Mouse (Mus musculus): ENCODE data around the gene Wnk1. TPM values are rescaled to one million over a fixed set of nuclear protein-coding genes. Genes with fewer than 3 reads are reported as not detected.
A peak's percentile ranks its signal among the peaks of the same experiment; 100 is the strongest.

The Wnk1 gene
- polyA plus RNA-seq, 1 experiment from 2014 or later: 43.4 TPM

DNA sequence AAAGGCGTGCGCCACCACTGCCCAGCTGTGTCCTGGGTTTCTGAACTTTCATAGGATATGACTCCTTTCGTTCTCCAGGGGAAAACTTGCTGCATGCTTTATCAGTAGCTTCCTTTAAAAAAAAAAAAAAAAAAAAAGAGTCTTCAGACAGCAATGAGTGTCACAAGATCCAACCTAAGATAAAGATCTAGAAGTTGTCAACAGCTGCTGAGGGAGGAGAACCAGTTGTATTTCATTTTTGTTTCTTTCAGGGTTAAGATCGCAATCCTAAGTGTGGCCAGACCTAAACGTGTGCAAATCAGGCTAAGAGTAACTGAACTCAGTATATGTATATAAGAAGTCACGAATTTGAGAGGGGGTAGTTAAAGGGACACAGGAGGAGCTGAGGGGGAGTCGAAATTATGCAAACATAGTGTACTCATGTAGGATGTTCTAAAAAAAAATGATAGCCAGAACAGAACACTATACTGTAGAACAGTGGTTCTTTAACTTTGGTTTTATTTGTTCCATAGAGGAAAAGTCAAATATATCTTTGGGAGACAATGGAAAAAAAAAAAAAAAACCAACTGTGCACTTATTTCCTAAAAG is 9.3 kb upstream of the Wnk1 start:
- Histone ChIP-seq H3K27me3 (replicated peaks; ENCODE audit: control insufficient read depth, insufficient read depth, low read length) (no peaks in the 10 kb centered on the region), H3K4me1 (ENCODE audit: control insufficient read depth, insufficient read depth, low read depth, low read length) (no peaks in the 10 kb centered on the region), H3K9ac (ENCODE audit: low read depth, low read length) (no peak overlapping the region), H3K27ac (ENCODE audit: low read depth, low read length) (no peak overlapping the region), H3K4me3 (ENCODE audit: low read length) (no peak overlapping the region), H3K36me3 (ENCODE audit: control insufficient read depth, insufficient read depth, low read length) (no peaks in the 10 kb centered on the region), H3K4me2 (ENCODE audit: low read length) (no peak overlapping the region), H3K9me3 (ENCODE audit: control insufficient read depth, low read length) (no peaks in the 10 kb centered on the region)
- WGBS: 84% methylated on average over 7 of the region's 7 CpGs
- no peak for ATAC-seq

DNA sequence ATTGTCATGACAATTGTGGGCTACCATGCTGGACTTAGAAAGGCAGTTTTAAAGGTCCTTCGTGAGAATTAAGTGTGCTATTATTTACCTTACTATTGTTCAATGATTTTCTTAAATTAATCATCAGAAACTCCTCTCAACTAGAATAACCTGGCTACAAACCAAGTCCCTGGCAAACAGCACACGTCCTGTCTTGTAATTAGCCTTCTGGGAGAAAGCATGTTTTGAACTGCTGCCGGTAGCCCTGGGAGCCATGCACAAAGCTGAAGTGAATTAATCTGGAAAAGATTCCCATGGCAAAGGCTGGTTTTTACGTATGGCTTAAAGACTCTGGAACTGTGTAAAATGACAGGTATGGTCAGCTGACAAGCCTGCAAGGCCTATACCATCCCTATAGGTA is 6.9 kb upstream of the Wnk1 start:
- ATAC-seq: no peak
- Histone ChIP-seq H3K27me3 (replicated peaks; ENCODE audit: control insufficient read depth, insufficient read depth, low read length) (no peaks in the 10 kb centered on the region), H3K36me3 (ENCODE audit: control insufficient read depth, insufficient read depth, low read length) (no peaks in the 10 kb centered on the region), H3K4me2 (ENCODE audit: low read length) (no peak overlapping the region), H3K27ac (ENCODE audit: low read depth, low read length) (no peak overlapping the region), H3K4me3 (ENCODE audit: low read length) (no peak overlapping the region), H3K9me3 (ENCODE audit: control insufficient read depth, low read length) (no peaks in the 10 kb centered on the region), H3K9ac (ENCODE audit: low read depth, low read length) (no peak overlapping the region), H3K4me1 (ENCODE audit: control insufficient read depth, insufficient read depth, low read depth, low read length) (no peaks in the 10 kb centered on the region)
- 62% methylated on average over 4 of the region's 4 CpGs for WGBS

DNA sequence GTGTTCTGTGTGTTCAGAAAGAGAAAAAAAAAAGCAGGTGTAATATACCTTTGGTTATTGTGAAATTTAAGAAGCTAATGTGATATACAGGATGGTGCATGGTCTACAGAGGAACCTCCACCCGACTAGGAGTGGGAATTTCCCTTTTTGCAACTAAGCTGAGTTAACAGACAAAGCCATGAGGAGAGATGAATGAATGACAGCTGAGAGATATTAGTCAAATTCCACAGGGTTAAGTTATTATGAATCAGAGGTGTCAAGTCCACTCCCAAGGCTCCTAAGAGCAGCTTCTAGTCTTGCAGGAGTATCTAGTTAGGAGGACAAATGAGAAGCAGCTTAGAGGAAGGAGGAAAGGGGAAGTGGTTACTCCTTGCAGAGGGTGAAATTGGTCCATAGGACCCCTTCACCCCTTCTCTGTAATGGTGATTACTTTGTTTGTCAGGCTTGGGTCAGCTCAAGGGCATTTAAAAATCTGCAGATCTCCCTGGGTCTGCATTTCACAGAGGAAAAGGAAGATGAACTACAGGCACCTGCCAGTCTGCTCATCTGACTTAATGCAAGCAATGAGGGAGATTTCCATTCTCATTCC is 4.3 kb upstream of the Wnk1 start:
- no peak for ATAC-seq
- no peak overlapping the region for H3K9ac ChIP-seq (ENCODE audit: low read depth, low read length)
- H3K4me2 ChIP-seq (ENCODE audit: low read length): no peak overlapping the region
- no peaks in the 10 kb centered on the region for H3K9me3 ChIP-seq (ENCODE audit: control insufficient read depth, low read length)
- no peaks in the 10 kb centered on the region for H3K36me3 ChIP-seq (ENCODE audit: control insufficient read depth, insufficient read depth, low read length)
- H3K4me3 ChIP-seq (ENCODE audit: low read length): no peak overlapping the region
- no peaks in the 10 kb centered on the region for H3K27me3 ChIP-seq (replicated peaks; ENCODE audit: control insufficient read depth, insufficient read depth, low read length)
- H3K4me1 ChIP-seq (ENCODE audit: control insufficient read depth, insufficient read depth, low read depth, low read length): no peaks in the 10 kb centered on the region
- H3K27ac ChIP-seq (ENCODE audit: low read depth, low read length): no peak overlapping the region
- 81% methylated on average over 1 of the region's 1 CpGs for WGBS

DNA sequence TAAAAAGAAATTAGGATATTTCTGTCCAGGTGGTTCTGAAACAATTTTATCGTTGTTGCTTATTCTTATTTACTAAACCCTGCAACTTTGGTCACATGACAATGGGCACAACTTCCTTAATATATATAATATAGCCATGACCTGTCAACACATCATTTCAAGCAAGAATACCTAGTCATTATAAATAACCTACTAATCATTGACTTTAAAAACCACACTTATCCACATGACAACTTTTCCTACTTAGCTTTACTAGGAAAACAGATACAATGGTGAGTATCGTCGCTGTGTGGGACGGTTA is 2.0 kb upstream of the Wnk1 start:
- Histone ChIP-seq H3K27ac (ENCODE audit: low read depth, low read length) (no peak overlapping the region), H3K4me3 (ENCODE audit: low read length) (no peak overlapping the region), H3K27me3 (replicated peaks; ENCODE audit: control insufficient read depth, insufficient read depth, low read length) (no peaks in the 10 kb centered on the region), H3K36me3 (ENCODE audit: control insufficient read depth, insufficient read depth, low read length) (no peaks in the 10 kb centered on the region), H3K9me3 (ENCODE audit: control insufficient read depth, low read length) (no peaks in the 10 kb centered on the region), H3K4me2 (ENCODE audit: low read length) (no peak overlapping the region), H3K9ac (ENCODE audit: low read depth, low read length) (no peak overlapping the region), H3K4me1 (ENCODE audit: control insufficient read depth, insufficient read depth, low read depth, low read length) (peaks cover 11% of the 10 kb centered on the region)
- WGBS: 95% methylated on average over 4 of the region's 4 CpGs
- ATAC-seq: no peak

DNA sequence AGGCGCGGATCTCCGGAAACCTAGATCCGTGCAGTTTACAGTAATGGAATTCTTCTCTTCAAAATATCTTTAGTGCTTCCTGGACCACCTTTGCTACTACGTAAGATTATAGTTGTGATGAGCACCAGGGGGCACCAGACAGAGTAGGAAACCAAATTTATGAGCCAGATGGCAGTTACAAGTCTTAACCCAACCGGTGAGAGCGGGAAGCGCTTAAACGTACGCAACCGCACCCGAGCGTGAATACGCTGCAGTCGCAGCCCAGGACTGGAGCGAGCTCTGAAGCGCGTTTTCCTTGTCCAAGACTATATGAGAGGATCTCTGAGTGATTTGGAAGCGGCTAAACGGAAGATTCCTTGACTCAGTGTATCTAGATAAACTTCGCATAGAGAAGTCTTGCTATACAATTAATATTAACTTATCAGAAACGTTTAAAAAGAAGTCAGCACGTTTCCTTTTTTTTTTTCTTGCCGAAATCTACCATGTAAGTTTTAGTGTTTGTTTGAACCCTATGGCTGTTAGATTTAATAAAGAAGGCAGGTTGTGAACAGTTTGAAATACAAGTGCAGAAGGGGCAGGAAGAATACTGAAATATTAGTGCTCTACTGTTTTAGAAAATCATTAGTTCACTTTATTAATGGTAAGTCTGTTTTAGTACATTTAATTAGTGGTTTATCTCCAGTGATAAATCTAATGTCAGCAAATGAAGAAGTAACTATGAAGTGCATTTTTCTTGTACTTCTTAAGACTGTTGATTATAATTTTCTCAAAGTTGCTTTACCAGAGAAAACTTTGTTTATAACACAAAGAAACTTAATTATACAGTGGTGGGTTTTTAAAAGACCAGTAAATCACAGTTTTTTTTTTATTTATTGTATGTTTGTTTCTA is 1.4 kb upstream of the Wnk1 start:
- Histone ChIP-seq H3K9me3 (ENCODE audit: control insufficient read depth, low read length) (no peaks in the 10 kb centered on the region), H3K36me3 (ENCODE audit: control insufficient read depth, insufficient read depth, low read length) (no peaks in the 10 kb centered on the region), H3K9ac (ENCODE audit: low read depth, low read length) (peak overlapping the region; percentile 58), H3K4me2 (ENCODE audit: low read length) (peak overlapping the region; percentile 90), H3K27ac (ENCODE audit: low read depth, low read length) (no peak overlapping the region), H3K4me1 (ENCODE audit: control insufficient read depth, insufficient read depth, low read depth, low read length) (peaks cover 14% of the 10 kb centered on the region), H3K27me3 (replicated peaks; ENCODE audit: control insufficient read depth, insufficient read depth, low read length) (no peaks in the 10 kb centered on the region), H3K4me3 (ENCODE audit: low read length) (peak overlapping the region; percentile 91)
- WGBS: 2% methylated on average over 24 of the region's 24 CpGs
- peak; percentile 21; the same call in 1 of the 2 replicates for ATAC-seq

DNA sequence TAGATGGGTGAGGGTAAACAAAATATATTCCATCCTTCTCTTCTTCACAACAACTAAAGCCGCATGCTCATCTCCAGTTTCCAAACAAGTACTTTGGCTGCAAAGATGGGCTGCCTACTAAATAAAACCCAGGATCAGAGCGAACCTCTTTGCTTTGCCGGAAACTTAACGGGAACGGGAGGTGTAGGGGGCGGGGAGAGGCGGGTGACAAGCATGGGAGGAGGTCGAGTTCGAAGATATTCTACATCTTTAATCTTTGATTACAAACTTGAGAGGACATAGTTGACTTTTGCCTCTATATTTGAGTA is 738 bp upstream of the Wnk1 start:
- Histone ChIP-seq H3K9me3 (ENCODE audit: control insufficient read depth, low read length) (no peaks in the 10 kb centered on the region), H3K4me3 (ENCODE audit: low read length) (peak overlapping the region; percentile 91), H3K36me3 (ENCODE audit: control insufficient read depth, insufficient read depth, low read length) (no peaks in the 10 kb centered on the region), H3K4me2 (ENCODE audit: low read length) (peak overlapping the region; percentile 90), H3K4me1 (ENCODE audit: control insufficient read depth, insufficient read depth, low read depth, low read length) (peaks cover 16% of the 10 kb centered on the region), H3K27ac (ENCODE audit: low read depth, low read length) (peak overlapping the region; percentile 81), H3K27me3 (replicated peaks; ENCODE audit: control insufficient read depth, insufficient read depth, low read length) (no peaks in the 10 kb centered on the region), H3K9ac (ENCODE audit: low read depth, low read length) (peak overlapping the region; percentile 58)
- ATAC-seq: no peak
- WGBS: 0% methylated on average over 9 of the region's 9 CpGs

DNA sequence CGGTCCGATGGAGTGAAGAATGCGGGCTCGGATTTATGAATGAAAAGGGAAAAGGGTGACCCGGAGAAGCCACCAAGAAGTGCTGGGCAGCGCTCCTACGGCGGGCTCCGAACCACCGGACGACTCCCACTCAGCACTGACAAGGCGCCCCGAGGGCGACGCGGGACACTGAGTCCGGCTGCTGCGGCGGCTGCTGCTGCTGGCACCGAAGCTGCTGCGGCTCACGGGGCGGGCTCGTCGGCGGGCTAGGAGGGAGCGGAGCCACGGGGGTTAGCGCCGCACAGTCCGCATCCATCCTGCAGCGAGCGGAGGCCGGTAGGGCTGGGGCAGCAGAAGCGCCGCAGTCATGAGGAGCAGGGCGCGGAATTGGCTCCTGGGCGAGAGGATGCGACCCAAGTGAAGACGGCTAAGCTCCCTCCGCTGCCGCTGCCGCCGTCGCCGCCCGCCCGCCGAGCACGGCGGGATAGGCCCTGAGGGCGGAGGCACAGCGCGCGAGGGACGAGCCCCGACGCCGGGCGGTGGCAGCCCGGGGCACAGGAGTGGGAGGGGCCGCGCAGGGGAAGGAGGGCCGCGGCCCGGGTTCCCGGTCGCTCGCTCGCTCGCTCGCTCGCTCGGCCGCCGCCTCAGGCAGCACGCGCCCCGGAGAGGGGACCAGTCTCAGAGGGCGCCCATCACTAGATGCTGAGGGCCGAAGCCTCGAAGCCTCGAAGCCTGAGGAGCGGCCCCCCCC is 671 bp downstream of the Wnk1 start:
- under 1% methylated on average over 48 of the region's 85 CpGs for WGBS
- H3K4me3 ChIP-seq (ENCODE audit: low read length): peak overlapping the region; percentile 91
- peak overlapping the region; percentile 96 for H3K9ac ChIP-seq (ENCODE audit: low read depth, low read length)
- H3K36me3 ChIP-seq (ENCODE audit: control insufficient read depth, insufficient read depth, low read length): no peaks in the 10 kb centered on the region
- H3K4me1 ChIP-seq (ENCODE audit: control insufficient read depth, insufficient read depth, low read depth, low read length): peaks cover 16% of the 10 kb centered on the region
- H3K4me2 ChIP-seq (ENCODE audit: low read length): peak overlapping the region; percentile 71
- no peak; the same call in none of the 2 replicates for ATAC-seq
- H3K27me3 ChIP-seq (replicated peaks; ENCODE audit: control insufficient read depth, insufficient read depth, low read length): no peaks in the 10 kb centered on the region
- peak overlapping the region; percentile 98 for H3K27ac ChIP-seq (ENCODE audit: low read depth, low read length)
- H3K9me3 ChIP-seq (ENCODE audit: control insufficient read depth, low read length): no peaks in the 10 kb centered on the region

DNA sequence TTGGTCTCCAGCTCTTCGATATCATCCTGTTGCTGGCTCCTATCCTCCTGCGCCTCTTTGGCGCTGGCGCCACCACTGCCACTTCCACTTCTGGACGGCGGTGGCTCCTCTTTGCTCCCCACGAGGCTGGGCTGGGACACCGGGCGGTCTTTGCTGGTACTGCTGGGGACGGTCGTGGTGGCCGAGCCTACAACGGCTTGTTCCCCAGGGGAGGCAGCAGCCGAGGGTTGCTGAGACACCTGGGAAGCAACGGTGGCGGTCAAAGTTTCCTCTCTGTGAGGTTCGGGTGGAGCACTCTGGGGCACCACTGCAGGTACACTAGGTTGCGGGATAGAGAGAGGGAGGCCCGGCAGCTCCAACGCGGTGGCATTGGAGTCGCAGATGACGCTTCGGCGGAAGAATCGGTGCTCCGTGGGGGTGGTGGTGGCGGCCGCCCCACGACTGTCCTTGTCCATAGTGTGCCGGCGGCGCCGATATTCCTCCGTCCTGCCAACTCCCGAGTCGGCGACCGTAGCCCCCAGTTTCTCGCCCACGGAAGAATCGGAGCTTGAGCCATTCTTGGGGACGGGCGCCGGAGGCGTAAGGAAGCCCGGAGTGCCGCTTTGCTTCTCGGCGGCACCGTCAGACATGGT is 1.4 kb downstream of the Wnk1 start:
- under 1% methylated on average over 51 of the region's 51 CpGs for WGBS
- Histone ChIP-seq H3K4me1 (ENCODE audit: control insufficient read depth, insufficient read depth, low read depth, low read length) (peaks cover 16% of the 10 kb centered on the region), H3K4me2 (ENCODE audit: low read length) (peak overlapping the region; percentile 71), H3K36me3 (ENCODE audit: control insufficient read depth, insufficient read depth, low read length) (no peaks in the 10 kb centered on the region), H3K27me3 (replicated peaks; ENCODE audit: control insufficient read depth, insufficient read depth, low read length) (no peaks in the 10 kb centered on the region), H3K9me3 (ENCODE audit: control insufficient read depth, low read length) (no peaks in the 10 kb centered on the region), H3K27ac (ENCODE audit: low read depth, low read length) (peak overlapping the region; percentile 98), H3K9ac (ENCODE audit: low read depth, low read length) (peak overlapping the region; percentile 96), H3K4me3 (ENCODE audit: low read length) (peak overlapping the region; percentile 91)
- ATAC-seq: no peak

DNA sequence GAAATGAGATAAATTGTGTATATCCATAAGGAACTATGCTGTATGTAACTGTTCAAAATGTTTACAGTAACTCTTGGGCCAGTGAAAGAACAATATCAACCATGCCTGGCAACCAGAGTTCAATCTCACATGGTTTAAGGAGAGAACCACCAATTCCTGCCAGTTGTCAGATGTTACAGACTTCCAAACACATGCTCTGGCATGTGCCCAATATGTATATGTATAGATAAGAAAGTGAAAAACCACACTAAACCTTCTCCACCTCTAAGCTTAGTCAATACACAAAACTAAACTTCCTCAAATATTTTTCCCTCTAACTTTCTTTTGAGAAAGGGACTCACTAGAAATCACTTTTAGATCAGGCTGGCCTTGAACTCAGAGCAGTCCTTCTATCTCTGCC is 13.9 kb downstream of the Wnk1 start:
- no peak for ATAC-seq
- Histone ChIP-seq H3K36me3 (ENCODE audit: control insufficient read depth, insufficient read depth, low read length) (no peaks in the 10 kb centered on the region), H3K27ac (ENCODE audit: low read depth, low read length) (no peak overlapping the region), H3K4me3 (ENCODE audit: low read length) (no peak overlapping the region), H3K9ac (ENCODE audit: low read depth, low read length) (no peak overlapping the region), H3K4me1 (ENCODE audit: control insufficient read depth, insufficient read depth, low read depth, low read length) (no peaks in the 10 kb centered on the region), H3K27me3 (replicated peaks; ENCODE audit: control insufficient read depth, insufficient read depth, low read length) (no peaks in the 10 kb centered on the region), H3K4me2 (ENCODE audit: low read length) (no peak overlapping the region), H3K9me3 (ENCODE audit: control insufficient read depth, low read length) (no peaks in the 10 kb centered on the region)

Data from hindbrain, embryonic 16.5 days (tissue).